Mouse (Mus musculus) forebrain, postnatal 0 days (tissue): ENCODE data around the gene Runx3. TPM values are rescaled to one million over a fixed set of nuclear protein-coding genes. Genes with fewer than 3 reads are reported as not detected.

Source experiments
- ATAC-seq: fragments of 200-750 bp; cut with Nextera tagmentation; 2 replicates; pipeline ENCODE4 v1.8.0; 2017; ENCODE audit warnings: mild to moderate bottlenecking, moderate library complexity
- DNase-seq: peaks from one replicate; pipeline ENCODE4 v3.0.0-alpha.2; 2015
- H3K27ac ChIP-seq: fragments of 300-500 bp; sonication (generic); 2 replicates; pipeline ENCODE4 v1.5.1; 2014; ENCODE audit warnings: low read depth, mild to moderate bottlenecking, antibody characterized with exemption, low read length, moderate library complexity, mixed read lengths
- H3K27me3 ChIP-seq: fragments of 300-500 bp; sonication (generic); 2 replicates; pipeline ENCODE4 v1.6.1; 2014; ENCODE audit warnings: mild to moderate bottlenecking, low read length, mixed read lengths; ENCODE audit not compliant: insufficient read depth
- H3K36me3 ChIP-seq: fragments of 300-500 bp; sonication (generic); 2 replicates; pipeline ENCODE4 v1.6.1; 2014; ENCODE audit warnings: mild to moderate bottlenecking, moderate library complexity; ENCODE audit not compliant: insufficient read depth
- H3K4me1 ChIP-seq: fragments of 300-500 bp; sonication (generic); 2 replicates; pipeline ENCODE4 v1.6.1; 2014; ENCODE audit warnings: antibody characterized with exemption; ENCODE audit not compliant: insufficient read depth
- H3K4me2 ChIP-seq: fragments of 300-500 bp; sonication (generic); 2 replicates; pipeline ENCODE4 v1.6.1; 2014; ENCODE audit warnings: low read depth, mild to moderate bottlenecking, moderate library complexity
- H3K4me3 ChIP-seq: fragments of 300-500 bp; sonication (generic); 2 replicates; pipeline ENCODE4 v1.5.1; 2014; ENCODE audit warnings: low read depth, low read length, mixed read lengths
- H3K9ac ChIP-seq: fragments of 300-500 bp; sonication (generic); 2 replicates; pipeline ENCODE4 v1.6.1; 2014; ENCODE audit warnings: mild to moderate bottlenecking
- H3K9me3 ChIP-seq: fragments of 300-500 bp; sonication (generic); 2 replicates; pipeline ENCODE4 v1.6.1; 2016; ENCODE audit warnings: low read length
- CTCF ChIP-seq: sonication (generic); IDR thresholded peaks from 2 replicates; pipeline ENCODE4 v1.5.1; 2016; ENCODE audit warnings: antibody characterized with exemption, control low read depth, low read depth
- WGBS: fragments of 180-500 bp; shearing (Covaris S2); extraction: QIAGEN DNeasy Blood & Tissue Kit; methylation state at CpG from one replicate; pipeline ENCODE4 v1.1.7; 2014; 5-methylcytosine and 5-hydroxymethylcytosine counted together
- polyA plus RNA-seq: library from polyadenylated mRNA; unstranded; fragments of >200 nt; fragmentation: Nextera tagmentation; extraction: Ambion mirVana; gene quantifications from 2 replicates; pipeline ENCODE4 v1.2.1, GENCODE M21; 2015
- total RNA-seq: library from RNA; depleted of rRNA; stranded (reverse); fragments of >200 nt; gene quantifications from 2 replicates; pipeline ENCODE4 v1.2.3, GENCODE M21; 2014; rRNA removed

Runx3 gene
- total RNA-seq (not detected in 2 replicates), polyA plus RNA-seq (not detected in 2 replicates)

- H3K9ac ChIP-seq, result no peak within 1 kb of the TSS
- H3K27me3 ChIP-seq, result no peaks in the 10 kb centered on the region
- H3K9me3 ChIP-seq, result no peaks in the 10 kb centered on the region
- H3K4me3 ChIP-seq, result no peak within 1 kb of the TSS
- no peaks in the 10 kb centered on the region for H3K4me1 ChIP-seq
- 84% methylated on average over 18 of the region's 18 CpGs for WGBS
- no peak for DNase-seq
- H3K27ac ChIP-seq, result no peak within 1 kb of the TSS
- no peak for TF ChIP-seq CTCF
- H3K4me2 ChIP-seq, result no peak within 1 kb of the TSS
- H3K36me3 ChIP-seq, result no peaks in the 10 kb centered on the region
- ATAC-seq, result no peak
These were observed at the start of gene Runx3 for GRCm38 (mm10) chr4:135120342-135121100. Gene Runx3 (plus strand): TSS chr4:135120652.

GRCm38 (mm10) chr4:135072671-135073070, 47.8 kb upstream of the Runx3 start:
- no peak overlapping the region for H3K4me2 ChIP-seq
- H3K27ac ChIP-seq, result no peak overlapping the region
- TF ChIP-seq CTCF, result no peak
- no peak for DNase-seq
- no peak for ATAC-seq
- H3K9me3 ChIP-seq, result no peaks in the 10 kb centered on the region
- H3K4me1 ChIP-seq, result no peaks in the 10 kb centered on the region
- 92% methylated on average over 6 of the region's 6 CpGs for WGBS
- H3K36me3 ChIP-seq, result no peaks in the 10 kb centered on the region
- H3K4me3 ChIP-seq, result no peak overlapping the region
- H3K27me3 ChIP-seq, result no peaks in the 10 kb centered on the region
- no peak overlapping the region for H3K9ac ChIP-seq

- Histone ChIP-seq H3K9me3 (no peaks in the 10 kb centered on the region), H3K4me2 (no peak overlapping the region), H3K36me3 (no peaks in the 10 kb centered on the region), H3K4me3 (no peak overlapping the region), H3K4me1 (no peaks in the 10 kb centered on the region), H3K27ac (no peak overlapping the region), H3K9ac (no peak overlapping the region), H3K27me3 (no peaks in the 10 kb centered on the region)
- no peak for TF ChIP-seq CTCF
- DNase-seq (no peak), ATAC-seq (no peak)
- WGBS, result 73% methylated on average over 10 of the region's 10 CpGs
These were observed 46.9 kb upstream of the Runx3 start for GRCm38 (mm10) chr4:135073523-135073922.

GRCm38 (mm10) chr4:135074646-135075045, 45.8 kb upstream of the Runx3 start:
- WGBS, result 70% methylated on average over 4 of the region's 4 CpGs
- no peak overlapping the region for H3K9ac ChIP-seq
- no peak overlapping the region for H3K27ac ChIP-seq
- no peaks in the 10 kb centered on the region for H3K9me3 ChIP-seq
- H3K4me3 ChIP-seq, result no peak overlapping the region
- ATAC-seq (no peak), DNase-seq (no peak)
- no peaks in the 10 kb centered on the region for H3K36me3 ChIP-seq
- H3K27me3 ChIP-seq, result no peaks in the 10 kb centered on the region
- no peak overlapping the region for H3K4me2 ChIP-seq
- no peak for TF ChIP-seq CTCF
- no peaks in the 10 kb centered on the region for H3K4me1 ChIP-seq

- DNase-seq (no peak), ATAC-seq (no peak)
- no peak overlapping the region for H3K4me3 ChIP-seq
- H3K9ac ChIP-seq, result no peak overlapping the region
- H3K9me3 ChIP-seq, result no peaks in the 10 kb centered on the region
- H3K4me1 ChIP-seq, result no peaks in the 10 kb centered on the region
- H3K27ac ChIP-seq, result no peak overlapping the region
- TF ChIP-seq CTCF, result no peak
- no peaks in the 10 kb centered on the region for H3K36me3 ChIP-seq
- H3K4me2 ChIP-seq, result no peak overlapping the region
- whole genome bisulfite sequencing, result 86% methylated on average over 6 of the region's 6 CpGs
- no peaks in the 10 kb centered on the region for H3K27me3 ChIP-seq
These were observed 45.1 kb upstream of the Runx3 start for GRCm38 (mm10) chr4:135075360-135075759.

- Histone ChIP-seq H3K27me3 (no peaks in the 10 kb centered on the region), H3K36me3 (no peaks in the 10 kb centered on the region), H3K4me1 (no peaks in the 10 kb centered on the region), H3K9ac (no peak overlapping the region), H3K27ac (no peak overlapping the region), H3K9me3 (no peaks in the 10 kb centered on the region), H3K4me2 (no peak overlapping the region), H3K4me3 (no peak overlapping the region)
- ATAC-seq, result no peak
- no peak for TF ChIP-seq CTCF
- no peak for DNase-seq
- 82% methylated on average over 5 of the region's 5 CpGs for WGBS
These were observed 43.8 kb upstream of the Runx3 start for GRCm38 (mm10) chr4:135076611-135077010.

- no peaks in the 10 kb centered on the region for H3K27me3 ChIP-seq
- no peak overlapping the region for H3K9ac ChIP-seq
- H3K36me3 ChIP-seq, result no peaks in the 10 kb centered on the region
- H3K27ac ChIP-seq, result no peak overlapping the region
- no peaks in the 10 kb centered on the region for H3K9me3 ChIP-seq
- ATAC-seq (no peak), DNase-seq (no peak)
- WGBS, result 81% methylated on average over 9 of the region's 9 CpGs
- H3K4me1 ChIP-seq, result no peaks in the 10 kb centered on the region
- no peak overlapping the region for H3K4me2 ChIP-seq
- H3K4me3 ChIP-seq, result no peak overlapping the region
- TF ChIP-seq CTCF, result no peak
These were observed 43.3 kb upstream of the Runx3 start for GRCm38 (mm10) chr4:135077196-135077595.
